Mouse (Mus musculus) adipose tissue, adult 10 weeks (tissue): ENCODE data around the gene Ubl5. TPM values are rescaled to one million over a fixed set of nuclear protein-coding genes. Genes with fewer than 3 reads are reported as not detected.

ENCODE experiments used
- polyA plus RNA-seq: library from polyadenylated mRNA; stranded (reverse); fragments of 350-450 nt; fragmentation: Illumina TruSeq; extraction: RNeasy Lipid Tissue Mini Kit (QIAGEN cat#74804); gene quantifications from one replicate; pipeline ENCODE4 v1.2.3, GENCODE M21; 2014; ENCODE audit warnings: low read depth, low replicate concordance

Gene Ubl5
- polyA plus RNA-seq: 549 TPM

GRCm38 (mm10) chr9:20642101-20642895, at the start of gene Ubl5:
TSS of gene Ubl5 (plus strand) at chr9:20642878.

GRCm38 (mm10) chr9:20644360-20645081, 1.8 kb downstream of the Ubl5 start, which contains the start of gene Fbxl12:
TSS of gene Fbxl12 (minus strand) at chr9:20644767.

GRCm38 (mm10) chr9:20651602-20652259, 9.1 kb downstream of the Ubl5 start, which contains the start of gene Pin1:
TSS of gene Pin1 (plus strand) at chr9:20652095.

Other genes with a start within 250 kb of the Ubl5 start
- gene Zfp26, start 182.7 kb upstream of the Ubl5 start, polyA plus RNA-seq: 5.8 TPM
- 19.5 TPM for gene Zfp426, start 150.1 kb upstream of the Ubl5 start, polyA plus RNA-seq
- gene Zfp266, start 121.5 kb upstream of the Ubl5 start, polyA plus RNA-seq: 17.4 TPM
- 5.0 TPM for gene Zfp846, start 61.6 kb upstream of the Ubl5 start, polyA plus RNA-seq
- 31.5 TPM for gene Fbxl12, start 1.9 kb downstream of the Ubl5 start, polyA plus RNA-seq
- gene Pin1, start 9.2 kb downstream of the Ubl5 start, polyA plus RNA-seq: 14.3 TPM
- gene Olfm2, start 103.5 kb downstream of the Ubl5 start, polyA plus RNA-seq: 2.6 TPM
- 72.1 TPM for gene Col5a3, start 172.2 kb downstream of the Ubl5 start, polyA plus RNA-seq
- gene Rdh8, start 175.6 kb downstream of the Ubl5 start, polyA plus RNA-seq: not detected
- gene A230050P20Rik, start 225.8 kb downstream of the Ubl5 start, polyA plus RNA-seq: 49.7 TPM
- gene Angptl6, start 236.8 kb downstream of the Ubl5 start, polyA plus RNA-seq: 2.5 TPM
- gene Ppan, start 245.3 kb downstream of the Ubl5 start, polyA plus RNA-seq: 19.4 TPM